Comparison of ENCODE assay signal across 9 mouse cellular contexts in genomic region chr6:88937971-88938663, GRCm38 (mm10). TPM values are rescaled to one million over a fixed set of nuclear protein-coding genes. Genes with fewer than 3 reads are reported as not detected.
A peak's percentile ranks its signal among the peaks of the same experiment; 100 is the strongest.
DNase-seq lines count a peak whose midpoint lies in the region; ATAC-seq and TF ChIP-seq lines count a peak whose summit lies in the region.
"Had no signal": no experiment of that assay in that cellular context is flagged by ENCODE, and none has a peak within 500 bp of the region (broad histone marks: within the 10 kb centered on the region; RNA-seq: fewer than 3 reads in every experiment).

No protein-coding gene starts in this region.

- no peak for DNase-seq in heart, adult 9 months (ENCODE audit: low spot score in 2 of 2)
- no peak for DNase-seq in stomach, postnatal 0 days (ENCODE audit: low spot score)
- no peak for DNase-seq in ovary, adult 18-20 months (ENCODE audit: low spot score)
- no peak for DNase-seq in kidney, postnatal 4 days
- DNase-seq: adrenal gland, postnatal 14 days had no signal

- H3K9me3 ChIP-seq in heart, embryonic 12.5 days (replicated peaks), result no peaks in the 10 kb centered on the region
- H3K9me3 ChIP-seq in forebrain, embryonic 15.5 days, result no peaks in the 10 kb centered on the region
- no peaks in the 10 kb centered on the region for H3K9me3 ChIP-seq in midbrain, embryonic 16.5 days (replicated peaks; ENCODE audit: control insufficient read depth, low read length, poor library complexity, severe bottlenecking)
- H3K9me3 ChIP-seq in stomach, postnatal 0 days (ENCODE audit: control insufficient read depth, low read length), result no peaks in the 10 kb centered on the region

- no peak overlapping the region for H3K4me3 ChIP-seq in heart, embryonic 12.5 days
- H3K4me3 ChIP-seq in forebrain, embryonic 15.5 days, result no peak overlapping the region
- no peak overlapping the region for H3K4me3 ChIP-seq in midbrain, embryonic 16.5 days (ENCODE audit: low read depth, low read length)
- no peak overlapping the region for H3K4me3 ChIP-seq in stomach, postnatal 0 days (ENCODE audit: low read depth, low read length)

- H3K4me2 ChIP-seq in heart, embryonic 12.5 days, result no peak overlapping the region
- H3K4me2 ChIP-seq in forebrain, embryonic 15.5 days (replicated peaks), result no peak overlapping the region
- no peak overlapping the region for H3K4me2 ChIP-seq in midbrain, embryonic 16.5 days (ENCODE audit: low read length)
- H3K4me2 ChIP-seq in stomach, postnatal 0 days (replicated peaks; ENCODE audit: low read depth), result no peak overlapping the region

- peaks cover 85% of the 10 kb centered on the region for H3K4me1 ChIP-seq in heart, embryonic 12.5 days (replicated peaks)
- peaks cover 75% of the 10 kb centered on the region for H3K4me1 ChIP-seq in forebrain, embryonic 15.5 days
- peaks cover 68% of the 10 kb centered on the region for H3K4me1 ChIP-seq in midbrain, embryonic 16.5 days (ENCODE audit: control insufficient read depth, insufficient read depth, low read length)
- no peaks in the 10 kb centered on the region for H3K4me1 ChIP-seq in stomach, postnatal 0 days (replicated peaks; ENCODE audit: control insufficient read depth, insufficient read depth)

- no peak for TF ChIP-seq EP300 in stomach, postnatal 0 days (optimal IDR thresholded peaks at IDR 0.05)

- no peak overlapping the region for H3K9ac ChIP-seq in heart, embryonic 12.5 days
- no peak overlapping the region for H3K9ac ChIP-seq in forebrain, embryonic 15.5 days (replicated peaks)
- peak overlapping the region; percentile 11; the same call in 1 of the 2 replicates for H3K9ac ChIP-seq in midbrain, embryonic 16.5 days (ENCODE audit: low read depth, low read length)
- H3K9ac ChIP-seq in stomach, postnatal 0 days (ENCODE audit: low read length), result no peak overlapping the region

- H3K27ac ChIP-seq in heart, embryonic 12.5 days (ENCODE audit: poor library complexity, severe bottlenecking), result peak overlapping the region; percentile 40; the same call in 1 of the 2 replicates
- peak overlapping the region; percentile 39 for H3K27ac ChIP-seq in forebrain, embryonic 15.5 days (replicated peaks)
- peak overlapping the region; percentile 73 for H3K27ac ChIP-seq in midbrain, embryonic 16.5 days (ENCODE audit: low read length)
- H3K27ac ChIP-seq in stomach, postnatal 0 days (replicated peaks), result no peak overlapping the region

- no peak for TF ChIP-seq CTCF in stomach, postnatal 0 days (IDR thresholded peaks at IDR 0.05; ENCODE audit: low read depth)

- no peaks in the 10 kb centered on the region for H3K36me3 ChIP-seq in heart, embryonic 12.5 days
- H3K36me3 ChIP-seq in forebrain, embryonic 15.5 days, result no peaks in the 10 kb centered on the region
- no peaks in the 10 kb centered on the region for H3K36me3 ChIP-seq in midbrain, embryonic 16.5 days (ENCODE audit: control insufficient read depth, insufficient read depth, low read length)
- H3K36me3 ChIP-seq in stomach, postnatal 0 days (ENCODE audit: control insufficient read depth, insufficient read depth, low read length), result no peaks in the 10 kb centered on the region

- WGBS in heart, embryonic 12.5 days, result 52% methylated on average over 4 of the region's 4 CpGs
- WGBS in forebrain, embryonic 15.5 days, result 9% methylated on average over 4 of the region's 4 CpGs
- 2% methylated on average over 4 of the region's 4 CpGs for WGBS in midbrain, embryonic 16.5 days
- 43% methylated on average over 4 of the region's 4 CpGs for WGBS in stomach, postnatal 0 days

- peaks cover 8% of the 10 kb centered on the region; the same call in 1 of the 2 replicates for H3K27me3 ChIP-seq in heart, embryonic 12.5 days (replicated peaks)
- no peaks in the 10 kb centered on the region; the same call in 1 of the 2 replicates for H3K27me3 ChIP-seq in forebrain, embryonic 15.5 days
- H3K27me3 ChIP-seq in midbrain, embryonic 16.5 days (ENCODE audit: control insufficient read depth, insufficient read depth, low read depth, low read length), result no peaks in the 10 kb centered on the region
- no peaks in the 10 kb centered on the region for H3K27me3 ChIP-seq in stomach, postnatal 0 days (ENCODE audit: control insufficient read depth, insufficient read depth, low read length)

- no peak for ATAC-seq in heart, embryonic 12.5 days (ENCODE audit: insufficient number of reproducible peaks, low FRiP score)
- peak; percentile 39 for ATAC-seq in CD4-positive, CD25-positive, alpha-beta regulatory T cell, adult 4 months
- ATAC-seq in forebrain, embryonic 15.5 days (replicated peaks), result peak; percentile 57
- ATAC-seq in midbrain, embryonic 16.5 days, result peak; percentile 50
- no peak for ATAC-seq in stomach, postnatal 0 days (ENCODE audit: low FRiP score, low TSS enrichment)

RNA-seq across cellular contexts. Expression of gene Tpra1, which starts 36.1 kb away (rescaled TPM):
- polyA plus RNA-seq in heart, embryonic 12.5 days (2016; fragmentation: Nextera tagmentation; extraction: Ambion mirVana), result 42.8 and 48.0 TPM in 2 replicates
- 10 to 100 TPM; 54.7 to 74.1 TPM for polyA plus RNA-seq in CD4-positive, CD25-positive, alpha-beta regulatory T cell, adult 4 months (2017; shearing (Covaris generic))
- polyA plus RNA-seq in forebrain, embryonic 15.5 days (2015; fragmentation: Nextera tagmentation; extraction: Ambion mirVana), result 61.5 and 64.1 TPM in 2 replicates
- 88.4 and 99.6 TPM in 2 replicates for polyA plus RNA-seq in midbrain, embryonic 16.5 days (2015; fragmentation: Nextera tagmentation; extraction: Ambion mirVana)
- 39.8 and 42.8 TPM in 2 replicates for polyA plus RNA-seq in stomach, postnatal 0 days (2015; fragmentation: Nextera tagmentation; extraction: Ambion mirVana)

RNA-seq across cellular contexts. Expression of gene Mcm2, which starts 39.5 kb away (rescaled TPM):
- polyA plus RNA-seq in heart, embryonic 12.5 days (2016; fragmentation: Nextera tagmentation; extraction: Ambion mirVana), result 130 TPM in 2 replicates
- 10 to 100 TPM; 19.8 to 34.7 TPM for polyA plus RNA-seq in CD4-positive, CD25-positive, alpha-beta regulatory T cell, adult 4 months (2017; shearing (Covaris generic))
- polyA plus RNA-seq in forebrain, embryonic 15.5 days (2015; fragmentation: Nextera tagmentation; extraction: Ambion mirVana), result 70.0 and 75.2 TPM in 2 replicates
- 16.2 and 20.7 TPM in 2 replicates for polyA plus RNA-seq in midbrain, embryonic 16.5 days (2015; fragmentation: Nextera tagmentation; extraction: Ambion mirVana)
- polyA plus RNA-seq in stomach, postnatal 0 days (2015; fragmentation: Nextera tagmentation; extraction: Ambion mirVana), result 24.2 and 25.0 TPM in 2 replicates

Comparison
In these comparisons a context has a peak if more than half of its experiments do, and no peak if none do; other contexts are left out.
1. ATAC-seq: peak in CD4-positive, CD25-positive, alpha-beta regulatory T cell, adult 4 months (single experiment), forebrain, embryonic 15.5 days (single experiment) and midbrain, embryonic 16.5 days (single experiment); none in heart, embryonic 12.5 days (single experiment) and stomach, postnatal 0 days (single experiment).